ENCODE assay signal across 30 mouse cellular contexts in genomic region chr10:70703211-70703610, GRCm38 (mm10). TPM values are rescaled to one million over a fixed set of nuclear protein-coding genes. Genes with fewer than 3 reads are reported as not detected.
"Had no signal": no experiment of that assay in that cellular context is flagged by ENCODE, and none has a peak within 500 bp of the region (broad histone marks: within the 10 kb centered on the region; RNA-seq: fewer than 3 reads in every experiment).

No protein-coding gene starts in this region.

- H3K9me3 ChIP-seq: heart, embryonic 10.5 days; heart, embryonic 13.5 days; heart, embryonic 15.5 days; hindbrain, embryonic 15.5 days; kidney, embryonic 15.5 days; limb, embryonic 10.5 days; limb, embryonic 12.5 days had no signal

- H3K9ac ChIP-seq: heart, embryonic 13.5 days; heart, embryonic 15.5 days; hindbrain, embryonic 13.5 days; hindbrain, embryonic 15.5 days; kidney, embryonic 15.5 days; limb, embryonic 12.5 days; liver, embryonic 13.5 days; liver, embryonic 15.5 days had no signal

- DNase-seq: gastrocnemius, adult 2 months; gastrocnemius, postnatal 14 days; gastrocnemius, postnatal 36 days; heart, adult 18-20 months; heart, postnatal 14 days; heart, postnatal 36 days; kidney, adult 11 months; kidney, adult 2 months; kidney, adult 9 months; kidney, postnatal 25 days; kidney, postnatal 4 days; liver; liver, embryonic 13.5 days had no signal

- H3K27me3 ChIP-seq: heart, embryonic 13.5 days; heart, embryonic 15.5 days; hindbrain, embryonic 13.5 days; hindbrain, embryonic 15.5 days; kidney, embryonic 15.5 days; limb, embryonic 12.5 days; liver, embryonic 13.5 days; liver, embryonic 15.5 days had no signal

- ATAC-seq: hindbrain, postnatal 0 days; intestine, embryonic 16.5 days had no signal

- H3K4me1 ChIP-seq: heart, embryonic 10.5 days; heart, embryonic 13.5 days; heart, embryonic 15.5 days; hindbrain, embryonic 13.5 days; hindbrain, embryonic 15.5 days; kidney, embryonic 15.5 days; limb, embryonic 10.5 days; limb, embryonic 12.5 days; liver, embryonic 13.5 days; liver, embryonic 15.5 days had no signal

- H3K4me3 ChIP-seq: gastrocnemius, adult 2 months; heart, embryonic 10.5 days; heart, embryonic 13.5 days; heart, embryonic 15.5 days; hindbrain, embryonic 13.5 days; hindbrain, embryonic 15.5 days; kidney, embryonic 15.5 days; layer of hippocampus, adult 2 months; left cerebral cortex, adult 2 months; limb, embryonic 10.5 days; limb, embryonic 12.5 days; liver, embryonic 13.5 days; liver, embryonic 15.5 days had no signal

- H3K36me3 ChIP-seq: heart, embryonic 10.5 days; heart, embryonic 13.5 days; heart, embryonic 15.5 days; hindbrain, embryonic 13.5 days; hindbrain, embryonic 15.5 days; kidney, embryonic 15.5 days; limb, embryonic 10.5 days; limb, embryonic 12.5 days; liver, embryonic 13.5 days; liver, embryonic 15.5 days had no signal

- H3K27ac ChIP-seq: gastrocnemius, adult 2 months; heart, embryonic 10.5 days; heart, embryonic 13.5 days; heart, embryonic 15.5 days; hindbrain, embryonic 13.5 days; hindbrain, embryonic 15.5 days; hindbrain, postnatal 0 days; kidney, embryonic 15.5 days; kidney, postnatal 0 days; layer of hippocampus, adult 2 months; left cerebral cortex, adult 2 months; limb, embryonic 10.5 days; limb, embryonic 12.5 days; liver, embryonic 13.5 days; liver, embryonic 15.5 days had no signal

- H3K4me2 ChIP-seq: heart, embryonic 13.5 days; heart, embryonic 15.5 days; hindbrain, embryonic 13.5 days; hindbrain, embryonic 15.5 days; kidney, embryonic 15.5 days; limb, embryonic 12.5 days; liver, embryonic 11.5 days; liver, embryonic 13.5 days; liver, embryonic 15.5 days had no signal

RNA-seq across cellular contexts. Expression of gene Phyhipl, which starts 47.4 kb away (rescaled TPM):
- total RNA-seq: gastrocnemius, adult 2 months; gastrocnemius, postnatal 36 days; heart, adult 18-20 months; heart, adult 8-10 months; heart, postnatal 14 days; heart, postnatal 36 days; hematopoietic stem cell, adult 5-6 weeks had no signal
